29 mouse cellular contexts compared by ENCODE assay signal in the genomic region with DNA sequence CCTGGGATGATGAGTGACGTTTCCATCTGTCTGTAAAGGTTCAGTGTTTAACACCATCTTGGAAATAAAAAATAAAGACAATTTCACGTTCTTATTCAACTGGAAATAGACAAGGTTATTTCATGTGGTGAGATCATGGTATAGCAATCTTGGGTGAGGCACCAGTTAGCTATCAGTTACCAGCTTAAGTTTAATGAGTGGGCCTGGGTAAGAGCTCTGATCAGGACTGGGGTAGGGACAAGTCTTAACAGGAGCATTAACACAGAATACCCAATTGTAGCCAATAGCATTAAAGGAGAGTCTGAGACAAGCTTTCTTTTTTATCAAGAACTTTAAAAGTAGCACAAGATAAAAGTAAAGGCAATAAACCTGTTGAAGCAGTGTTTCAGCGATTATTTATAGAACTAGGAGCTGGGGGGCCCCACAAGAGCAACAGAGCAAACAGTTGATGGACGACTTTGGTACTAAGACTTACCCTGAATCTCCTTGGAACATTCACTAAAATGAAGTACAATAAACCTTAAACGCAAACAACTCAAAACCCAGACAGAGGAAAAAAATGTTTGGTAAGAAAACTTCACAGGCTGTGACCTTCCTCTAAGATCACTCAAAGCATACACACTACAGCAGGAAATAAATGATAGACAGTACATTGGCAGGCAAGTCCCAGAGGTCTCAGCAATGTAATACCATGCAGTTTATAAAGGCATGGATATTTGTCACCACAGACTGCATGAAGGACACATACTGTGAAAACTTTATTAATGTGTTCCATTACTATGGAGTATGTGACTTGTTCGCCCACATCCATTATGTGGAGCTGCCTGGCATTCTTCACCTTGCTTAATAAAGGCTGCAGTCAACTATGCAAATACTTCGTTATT.
A peak's percentile ranks its signal among the peaks of the same experiment; 100 is the strongest.
DNase-seq lines count a peak whose midpoint lies in the region; ATAC-seq and TF ChIP-seq lines count a peak whose summit lies in the region.
"Had no signal": no experiment of that assay in that cellular context is flagged by ENCODE, and none has a peak within 500 bp of the region (broad histone marks: within the 10 kb centered on the region; RNA-seq: fewer than 3 reads in every experiment).

No protein-coding gene starts in this region.

- H3K79me2 ChIP-seq in heart, adult 2 months (replicated peaks; ENCODE audit: control insufficient read depth, insufficient read depth, low read length), result no peaks in the 10 kb centered on the region

- no peak for TF ChIP-seq POLR2A in heart, adult 2 months (IDR thresholded peaks at IDR 0.05; ENCODE audit: insufficient read depth, low read depth, low read length)

- no peak for DNase-seq in heart, adult 2 months
- DNase-seq in heart, adult 11 months, result no peak
- DNase-seq in heart, embryonic 10.5 days (ENCODE audit: low spot score), result no peak
- no peak for DNase-seq in hindbrain, embryonic 10.5 days (ENCODE audit: low spot score)
- DNase-seq: adrenal gland, postnatal 10 days; cerebellum, adult 8-10 months; gastrocnemius, adult 2 months; gastrocnemius, postnatal 36 days; kidney, adult 8-10 months; kidney, postnatal 25 days; right cerebral cortex, postnatal 4 days; thymus, adult 2 months; thymus, postnatal 36 days had no signal

- no peak overlapping the region for H3K4me2 ChIP-seq in heart, embryonic 15.5 days
- no peak overlapping the region for H3K4me2 ChIP-seq in hindbrain, embryonic 16.5 days (ENCODE audit: low read length)
- no peak overlapping the region for H3K4me2 ChIP-seq in intestine, embryonic 15.5 days (replicated peaks)
- H3K4me2 ChIP-seq in forebrain, embryonic 15.5 days (replicated peaks), result no peak overlapping the region
- H3K4me2 ChIP-seq: embryonic facial prominence, embryonic 15.5 days; forebrain, embryonic 13.5 days; limb, embryonic 13.5 days; liver, embryonic 11.5 days; lung, embryonic 15.5 days; midbrain, embryonic 11.5 days; neural tube, embryonic 12.5 days had no signal

- no peak for TF ChIP-seq EP300 in heart, adult 2 months (IDR thresholded peaks at IDR 0.05; ENCODE audit: insufficient read depth, low read depth, low read length)

- no peaks in the 10 kb centered on the region for H3K9me3 ChIP-seq in heart, embryonic 15.5 days (replicated peaks)
- no peaks in the 10 kb centered on the region for H3K9me3 ChIP-seq in heart, embryonic 10.5 days
- no peaks in the 10 kb centered on the region for H3K9me3 ChIP-seq in hindbrain, embryonic 16.5 days (ENCODE audit: control insufficient read depth, low read length)
- H3K9me3 ChIP-seq in hindbrain, embryonic 10.5 days, result no peaks in the 10 kb centered on the region
- no peaks in the 10 kb centered on the region for H3K9me3 ChIP-seq in intestine, embryonic 15.5 days
- H3K9me3 ChIP-seq in forebrain, embryonic 15.5 days, result no peaks in the 10 kb centered on the region
- H3K9me3 ChIP-seq: embryonic facial prominence, embryonic 10.5 days; embryonic facial prominence, embryonic 15.5 days; forebrain, embryonic 13.5 days; limb, embryonic 13.5 days; lung, embryonic 15.5 days; neural tube, embryonic 12.5 days had no signal

- WGBS in heart, adult 2 months, result 49% methylated on average over 7 of the region's 7 CpGs
- 47% methylated on average over 7 of the region's 7 CpGs for WGBS in heart, embryonic 15.5 days
- 69% methylated on average over 7 of the region's 7 CpGs for WGBS in heart, embryonic 10.5 days
- WGBS in hindbrain, embryonic 16.5 days, result 76% methylated on average over 7 of the region's 7 CpGs
- 86% methylated on average over 7 of the region's 7 CpGs for WGBS in hindbrain, embryonic 10.5 days
- WGBS in intestine, embryonic 15.5 days, result 48% methylated on average over 7 of the region's 7 CpGs
- 82% methylated on average over 7 of the region's 7 CpGs for WGBS in forebrain, embryonic 15.5 days

- TF ChIP-seq CTCF in heart, adult 2 months (IDR thresholded peaks at IDR 0.05), result no peak

- 0 out of 2 replicates have a peak, but pooled peaks have one; percentile 45 for ATAC-seq in heart, embryonic 15.5 days (replicated peaks; ENCODE audit: insufficient number of reproducible peaks, insufficient read depth, low FRiP score, low read depth)
- peak; percentile 20; the same call in 1 of the 2 replicates for ATAC-seq in hindbrain, embryonic 16.5 days
- peak; percentile 85 for ATAC-seq in intestine, embryonic 15.5 days
- no peak for ATAC-seq in forebrain, embryonic 15.5 days (replicated peaks)
- ATAC-seq: forebrain, embryonic 13.5 days; midbrain, embryonic 16.5 days had no signal

- H3K27ac ChIP-seq in heart, adult 2 months, result peak overlapping the region; percentile 69
- peak overlapping the region; percentile 84 for H3K27ac ChIP-seq in heart, embryonic 15.5 days
- no peak overlapping the region; the same call in 1 of the 2 replicates for H3K27ac ChIP-seq in heart, embryonic 10.5 days
- no peak overlapping the region for H3K27ac ChIP-seq in hindbrain, embryonic 16.5 days (ENCODE audit: low read depth, low read length)
- no peak overlapping the region for H3K27ac ChIP-seq in hindbrain, embryonic 10.5 days
- no peak overlapping the region for H3K27ac ChIP-seq in intestine, embryonic 15.5 days
- no peak overlapping the region for H3K27ac ChIP-seq in forebrain, embryonic 15.5 days (replicated peaks)
- H3K27ac ChIP-seq: embryonic facial prominence, embryonic 10.5 days; embryonic facial prominence, embryonic 15.5 days; forebrain, embryonic 13.5 days; gastrocnemius, adult 2 months; layer of hippocampus, adult 2 months; limb, embryonic 13.5 days; lung, embryonic 15.5 days; neural tube, embryonic 12.5 days; stomach, postnatal 0 days had no signal

- H3K27me3 ChIP-seq in heart, adult 2 months (ENCODE audit: control insufficient read depth, insufficient read depth, low read length), result no peaks in the 10 kb centered on the region
- no peaks in the 10 kb centered on the region for H3K27me3 ChIP-seq in heart, embryonic 15.5 days
- no peaks in the 10 kb centered on the region for H3K27me3 ChIP-seq in heart, embryonic 10.5 days (ENCODE audit: insufficient read depth, poor library complexity, severe bottlenecking)
- no peaks in the 10 kb centered on the region for H3K27me3 ChIP-seq in hindbrain, embryonic 16.5 days (replicated peaks; ENCODE audit: control insufficient read depth, insufficient read depth, low read length)
- no peaks in the 10 kb centered on the region for H3K27me3 ChIP-seq in hindbrain, embryonic 10.5 days (ENCODE audit: insufficient read depth, poor library complexity, severe bottlenecking)
- no peaks in the 10 kb centered on the region for H3K27me3 ChIP-seq in intestine, embryonic 15.5 days (replicated peaks)
- H3K27me3 ChIP-seq in forebrain, embryonic 15.5 days, result no peaks in the 10 kb centered on the region
- H3K27me3 ChIP-seq: embryonic facial prominence, embryonic 15.5 days; forebrain, embryonic 13.5 days; limb, embryonic 13.5 days; lung, embryonic 15.5 days; neural tube, embryonic 12.5 days had no signal

- intact Hi-C loops in heart, adult 2 months (cut with DNase I), result loop anchor here (5.0 kb wide), 1 partner anchor 70 kb away; no protein-coding TSS in a partner anchor

- H3K36me3 ChIP-seq in heart, adult 2 months (ENCODE audit: control insufficient read depth, insufficient read depth, low read length), result peaks cover 2% of the 10 kb centered on the region; the same call in 1 of the 2 replicates
- H3K36me3 ChIP-seq in heart, embryonic 15.5 days, result no peaks in the 10 kb centered on the region
- H3K36me3 ChIP-seq in heart, embryonic 10.5 days, result no peaks in the 10 kb centered on the region
- no peaks in the 10 kb centered on the region for H3K36me3 ChIP-seq in hindbrain, embryonic 16.5 days (ENCODE audit: control insufficient read depth, insufficient read depth, low read length)
- H3K36me3 ChIP-seq in hindbrain, embryonic 10.5 days, result no peaks in the 10 kb centered on the region
- H3K36me3 ChIP-seq in intestine, embryonic 15.5 days, result no peaks in the 10 kb centered on the region
- H3K36me3 ChIP-seq in forebrain, embryonic 15.5 days, result no peaks in the 10 kb centered on the region
- H3K36me3 ChIP-seq: embryonic facial prominence, embryonic 10.5 days; embryonic facial prominence, embryonic 15.5 days; G1E; limb, embryonic 13.5 days; lung, embryonic 15.5 days; neural tube, embryonic 12.5 days had no signal

- H3K4me3 ChIP-seq in heart, adult 2 months, result no peak overlapping the region
- H3K4me3 ChIP-seq in heart, embryonic 15.5 days, result no peak overlapping the region
- H3K4me3 ChIP-seq in heart, embryonic 10.5 days, result no peak overlapping the region
- H3K4me3 ChIP-seq in hindbrain, embryonic 16.5 days (ENCODE audit: low read length), result no peak overlapping the region
- H3K4me3 ChIP-seq in hindbrain, embryonic 10.5 days, result no peak overlapping the region
- H3K4me3 ChIP-seq in intestine, embryonic 15.5 days (replicated peaks), result no peak overlapping the region
- H3K4me3 ChIP-seq in forebrain, embryonic 15.5 days, result no peak overlapping the region
- H3K4me3 ChIP-seq: embryonic facial prominence, embryonic 10.5 days; embryonic facial prominence, embryonic 15.5 days; forebrain, embryonic 13.5 days; gastrocnemius, adult 2 months; layer of hippocampus, adult 2 months; limb, embryonic 13.5 days; lung, embryonic 15.5 days; neural tube, embryonic 12.5 days had no signal

- H3K4me1 ChIP-seq in heart, adult 2 months (ENCODE audit: control insufficient read depth, insufficient read depth, low read length), result no peaks in the 10 kb centered on the region
- peaks cover 12% of the 10 kb centered on the region; the same call in 1 of the 2 replicates for H3K4me1 ChIP-seq in heart, embryonic 15.5 days (replicated peaks)
- peaks cover 2% of the 10 kb centered on the region; the same call in 1 of the 2 replicates for H3K4me1 ChIP-seq in heart, embryonic 10.5 days
- no peaks in the 10 kb centered on the region for H3K4me1 ChIP-seq in hindbrain, embryonic 16.5 days (ENCODE audit: control insufficient read depth, insufficient read depth, low read depth, low read length)
- no peaks in the 10 kb centered on the region for H3K4me1 ChIP-seq in hindbrain, embryonic 10.5 days (replicated peaks)
- no peaks in the 10 kb centered on the region for H3K4me1 ChIP-seq in intestine, embryonic 15.5 days (replicated peaks)
- no peaks in the 10 kb centered on the region for H3K4me1 ChIP-seq in forebrain, embryonic 15.5 days
- H3K4me1 ChIP-seq: embryonic facial prominence, embryonic 10.5 days; embryonic facial prominence, embryonic 15.5 days; forebrain, embryonic 13.5 days; limb, embryonic 13.5 days; lung, embryonic 15.5 days; neural tube, embryonic 12.5 days had no signal

- H3K9ac ChIP-seq in heart, adult 2 months (ENCODE audit: low read depth, low read length), result no peak overlapping the region
- H3K9ac ChIP-seq in heart, embryonic 15.5 days, result no peak overlapping the region
- H3K9ac ChIP-seq in hindbrain, embryonic 16.5 days (ENCODE audit: low read depth, low read length), result no peak overlapping the region
- H3K9ac ChIP-seq in intestine, embryonic 15.5 days, result no peak overlapping the region
- H3K9ac ChIP-seq in forebrain, embryonic 15.5 days (replicated peaks), result no peak overlapping the region
- H3K9ac ChIP-seq: embryonic facial prominence, embryonic 15.5 days; forebrain, embryonic 13.5 days; limb, embryonic 13.5 days; lung, embryonic 15.5 days; neural tube, embryonic 12.5 days had no signal

Comparison
In these comparisons a context has a peak if more than half of its experiments do, and no peak if none do; other contexts are left out.
1. H3K27ac ChIP-seq: peak in heart, adult 2 months (single experiment) and heart, embryonic 15.5 days (single experiment); none in heart, embryonic 10.5 days (single experiment), hindbrain, embryonic 16.5 days (single experiment), hindbrain, embryonic 10.5 days (single experiment), intestine, embryonic 15.5 days (single experiment) and forebrain, embryonic 15.5 days (single experiment).